Mouse (Mus musculus) liver, embryonic 13.5 days (tissue): ENCODE measurements around the gene Hhex. TPM values are rescaled to one million over a fixed set of nuclear protein-coding genes. Genes with fewer than 3 reads are reported as not detected.

ENCODE experiments used
- ATAC-seq: fragments of 200-750 bp; cut with Nextera tagmentation; 2 replicates; pipeline ENCODE4 v1.8.0; 2017; ENCODE audit warnings: low read depth, mild to moderate bottlenecking, moderate number of reproducible peaks, moderate library complexity
- DNase-seq: peaks from one replicate; pipeline ENCODE4 v3.0.0; 2022
- H3K27ac ChIP-seq: fragments of 300-500 bp; sonication (generic); 2 replicates; pipeline ENCODE4 v1.5.1; 2015; ENCODE audit warnings: moderate library complexity, mild to moderate bottlenecking, inconsistent platforms
- H3K27me3 ChIP-seq: fragments of 300-500 bp; sonication (generic); 2 replicates; pipeline ENCODE4 v1.6.1; 2015; ENCODE audit warnings: mild to moderate bottlenecking, inconsistent platforms
- H3K36me3 ChIP-seq: fragments of 300-500 bp; sonication (generic); 2 replicates; pipeline ENCODE4 v1.6.1; 2015; ENCODE audit warnings: mild to moderate bottlenecking, inconsistent platforms
- H3K4me1 ChIP-seq: fragments of 300-500 bp; sonication (generic); replicated peaks from 2 replicates; pipeline ENCODE4 v1.6.1; 2015; ENCODE audit warnings: inconsistent platforms
- H3K4me2 ChIP-seq: fragments of 300-500 bp; sonication (generic); 2 replicates; pipeline ENCODE4 v1.6.1; 2015; ENCODE audit warnings: inconsistent platforms, mild to moderate bottlenecking, moderate library complexity
- H3K4me3 ChIP-seq: fragments of 300-500 bp; sonication (generic); replicated peaks from 2 replicates; pipeline ENCODE4 v1.5.1; 2015; ENCODE audit warnings: mild to moderate bottlenecking, inconsistent platforms
- H3K9ac ChIP-seq: fragments of 300-500 bp; sonication (generic); 2 replicates; pipeline ENCODE4 v1.6.1; 2015; ENCODE audit warnings: mild to moderate bottlenecking, inconsistent platforms
- H3K9me3 ChIP-seq: fragments of 300-500 bp; sonication (generic); replicated peaks from 2 replicates; pipeline ENCODE4 v1.6.1; 2016; ENCODE audit warnings: inconsistent platforms
- WGBS: fragments of 180-500 bp; shearing (Covaris S2); methylation state at CpG from one replicate; pipeline ENCODE4 v1.1.7; 2015; ENCODE audit not compliant: insufficient replicate concordance; 5-methylcytosine and 5-hydroxymethylcytosine counted together
- polyA plus RNA-seq: library from polyadenylated mRNA; unstranded; fragments of >200 nt; fragmentation: Nextera tagmentation; extraction: Ambion mirVana; gene quantifications from 2 replicates; pipeline ENCODE4 v1.2.1, GENCODE M21; 2015

Gene Hhex
- polyA plus RNA-seq, 1 experiment from 2014 or later, result 27.8 TPM

- DNase-seq, result no peak
- WGBS, result 47% methylated on average over 2 of the region's 2 CpGs
These were observed 20.9 kb downstream of the Hhex start for GRCm38 (mm10) chr19:37455528-37455927.

GRCm38 (mm10) chr19:37455961-37456360 is 21.4 kb downstream of the Hhex start:
- Histone ChIP-seq H3K4me2 (no peak overlapping the region), H3K9me3 (peaks cover 4% of the 10 kb centered on the region; the same call in 1 of the 2 replicates), H3K9ac (no peak overlapping the region), H3K36me3 (no peaks in the 10 kb centered on the region), H3K4me1 (0 out of 2 replicates have a peak, but pooled peaks cover 3% of the 10 kb centered on the region), H3K27ac (no peak overlapping the region), H3K4me3 (no peak overlapping the region), H3K27me3 (peaks cover 3% of the 10 kb centered on the region; the same call in 1 of the 2 replicates)
- DNase-seq, result no peak
- ATAC-seq, result no peak
- 70% methylated on average over 1 of the region's 1 CpGs for WGBS

More at GRCm38 (mm10) chr19:37455528-37455927, 20.9 kb downstream of the Hhex start:
- 0 out of 2 replicates have a peak, but pooled peaks cover 3% of the 10 kb centered on the region for H3K4me1 ChIP-seq
- H3K4me3 ChIP-seq, result no peak overlapping the region
- no peak overlapping the region for H3K4me2 ChIP-seq
- no peak overlapping the region for H3K9ac ChIP-seq
- 0 out of 2 replicates have a peak, but pooled peaks cover 4% of the 10 kb centered on the region for H3K9me3 ChIP-seq
- H3K36me3 ChIP-seq, result no peaks in the 10 kb centered on the region
- no peak overlapping the region for H3K27ac ChIP-seq
- H3K27me3 ChIP-seq, result peaks cover 3% of the 10 kb centered on the region; the same call in 1 of the 2 replicates
- no peak for ATAC-seq

- H3K4me3 ChIP-seq, result no peak overlapping the region
- ATAC-seq (no peak), DNase-seq (no peak)
- 71% methylated on average over 6 of the region's 6 CpGs for WGBS
- H3K9ac ChIP-seq, result no peak overlapping the region
- no peak overlapping the region for H3K4me2 ChIP-seq
- H3K36me3 ChIP-seq, result no peaks in the 10 kb centered on the region
- H3K27ac ChIP-seq, result no peak overlapping the region
- 0 out of 2 replicates have a peak, but pooled peaks cover 3% of the 10 kb centered on the region for H3K4me1 ChIP-seq
- peaks cover 4% of the 10 kb centered on the region; the same call in 1 of the 2 replicates for H3K9me3 ChIP-seq
- H3K27me3 ChIP-seq, result no peaks in the 10 kb centered on the region
These were observed 23.4 kb downstream of the Hhex start for GRCm38 (mm10) chr19:37458013-37458412.

GRCm38 (mm10) chr19:37466403-37466802 is 31.8 kb downstream of the Hhex start:
- WGBS, result 55% methylated on average over 3 of the region's 3 CpGs
- DNase-seq, result no peak
- Histone ChIP-seq H3K4me2 (no peak overlapping the region), H3K4me1 (peaks cover 12% of the 10 kb centered on the region; the same call in 1 of the 2 replicates), H3K36me3 (no peaks in the 10 kb centered on the region), H3K4me3 (no peak overlapping the region), H3K27ac (no peak overlapping the region), H3K9ac (no peak overlapping the region), H3K27me3 (no peaks in the 10 kb centered on the region), H3K9me3 (no peaks in the 10 kb centered on the region)
- ATAC-seq, result no peak

- Histone ChIP-seq H3K36me3 (no peaks in the 10 kb centered on the region), H3K4me3 (no peak overlapping the region), H3K9me3 (no peaks in the 10 kb centered on the region), H3K9ac (no peak overlapping the region), H3K4me2 (no peak overlapping the region), H3K27ac (no peak overlapping the region), H3K27me3 (no peaks in the 10 kb centered on the region), H3K4me1 (peaks cover 12% of the 10 kb centered on the region; the same call in 1 of the 2 replicates)
- ATAC-seq, result no peak
- DNase-seq, result no peak
- 37% methylated on average over 5 of the region's 5 CpGs for WGBS
These were observed 32.4 kb downstream of the Hhex start for GRCm38 (mm10) chr19:37466978-37467377.

- no peak overlapping the region for H3K4me3 ChIP-seq
- no peak overlapping the region for H3K4me2 ChIP-seq
- H3K4me1 ChIP-seq, result peaks cover 12% of the 10 kb centered on the region; the same call in 1 of the 2 replicates
- ATAC-seq, result no peak
- H3K9ac ChIP-seq, result no peak overlapping the region
- no peak for DNase-seq
- H3K27ac ChIP-seq, result no peak overlapping the region
- H3K36me3 ChIP-seq, result no peaks in the 10 kb centered on the region
- H3K9me3 ChIP-seq, result no peaks in the 10 kb centered on the region
- 74% methylated on average over 6 of the region's 6 CpGs for WGBS
- H3K27me3 ChIP-seq, result no peaks in the 10 kb centered on the region
These were observed 34.4 kb downstream of the Hhex start for GRCm38 (mm10) chr19:37468841-37469566.

- Histone ChIP-seq H3K4me2 (no peak overlapping the region), H3K36me3 (no peaks in the 10 kb centered on the region), H3K27ac (no peak overlapping the region), H3K4me1 (peaks cover 9% of the 10 kb centered on the region; the same call in 1 of the 2 replicates), H3K27me3 (no peaks in the 10 kb centered on the region), H3K9ac (no peak overlapping the region), H3K4me3 (no peak overlapping the region), H3K9me3 (no peaks in the 10 kb centered on the region)
- DNase-seq (no peak), ATAC-seq (no peak)
- WGBS, result 63% methylated on average over 4 of the region's 4 CpGs
These were observed 37.1 kb downstream of the Hhex start for GRCm38 (mm10) chr19:37471680-37472079.

- Histone ChIP-seq H3K36me3 (no peaks in the 10 kb centered on the region), H3K4me2 (no peak overlapping the region), H3K9me3 (no peaks in the 10 kb centered on the region), H3K4me3 (no peak overlapping the region), H3K27ac (no peak overlapping the region), H3K9ac (no peak overlapping the region), H3K4me1 (peaks cover 9% of the 10 kb centered on the region; the same call in 1 of the 2 replicates), H3K27me3 (no peaks in the 10 kb centered on the region)
- WGBS, result 60% methylated on average over 3 of the region's 3 CpGs
- no peak for ATAC-seq
- no peak for DNase-seq
These were observed 38.0 kb downstream of the Hhex start for GRCm38 (mm10) chr19:37472589-37472988.

GRCm38 (mm10) chr19:37481704-37482103 is 47.1 kb downstream of the Hhex start:
- WGBS, result 35% methylated on average over 8 of the region's 8 CpGs
- ATAC-seq (no peak), DNase-seq (no peak)
- Histone ChIP-seq H3K4me1 (0 out of 2 replicates have a peak, but pooled peaks cover 7% of the 10 kb centered on the region), H3K9me3 (no peaks in the 10 kb centered on the region), H3K4me3 (no peak overlapping the region), H3K27me3 (no peaks in the 10 kb centered on the region), H3K27ac (no peak overlapping the region), H3K36me3 (no peaks in the 10 kb centered on the region), H3K4me2 (no peak overlapping the region), H3K9ac (no peak overlapping the region)

- H3K9me3 ChIP-seq, result no peaks in the 10 kb centered on the region
- no peak for ATAC-seq
- no peaks in the 10 kb centered on the region for H3K27me3 ChIP-seq
- H3K9ac ChIP-seq, result no peak overlapping the region
- H3K4me3 ChIP-seq, result no peak overlapping the region
- DNase-seq, result no peak
- 62% methylated on average over 14 of the region's 14 CpGs for WGBS
- H3K27ac ChIP-seq, result no peak overlapping the region
- no peak overlapping the region for H3K4me2 ChIP-seq
- no peaks in the 10 kb centered on the region for H3K36me3 ChIP-seq
- 0 out of 2 replicates have a peak, but pooled peaks cover 7% of the 10 kb centered on the region for H3K4me1 ChIP-seq
These were observed 48.1 kb downstream of the Hhex start for GRCm38 (mm10) chr19:37482556-37483187.

GRCm38 (mm10) chr19:37484787-37485186 is 50.2 kb downstream of the Hhex start:
- Histone ChIP-seq H3K27me3 (no peaks in the 10 kb centered on the region), H3K27ac (no peak overlapping the region), H3K4me3 (no peak overlapping the region), H3K36me3 (no peaks in the 10 kb centered on the region), H3K4me2 (no peak overlapping the region), H3K9me3 (no peaks in the 10 kb centered on the region), H3K4me1 (0 out of 2 replicates have a peak, but pooled peaks cover 12% of the 10 kb centered on the region), H3K9ac (no peak overlapping the region)
- no peak for ATAC-seq
- 60% methylated on average over 6 of the region's 6 CpGs for WGBS
- DNase-seq, result no peak
